Mouse (Mus musculus) G1E (cell line): ENCODE measurements around the gene Tmem242.

ENCODE experiments used
- CTCF ChIP-seq: IDR thresholded peaks from 2 replicates; pipeline ENCODE4 v1.5.1; 2012; ENCODE audit warnings: low read depth, low read length, inconsistent platforms, mixed read lengths
- GATA1 ChIP-seq: IDR thresholded peaks from 2 replicates; pipeline ENCODE4 v1.6.1; 2012; ENCODE audit warnings: borderline replicate concordance, low read length, inconsistent platforms, mixed read lengths
- GATA2 ChIP-seq: IDR thresholded peaks from 2 replicates; pipeline ENCODE4 v1.6.1; 2012; ENCODE audit warnings: low read depth, low read length, inconsistent platforms, borderline replicate concordance
- POLR2AphosphoS5 ChIP-seq: IDR thresholded peaks from 2 replicates; pipeline ENCODE4 v1.6.1; 2012; ENCODE audit warnings: low read depth, low read length, inconsistent platforms; ENCODE audit not compliant: insufficient replicate concordance
- TAL1 ChIP-seq: conservative IDR thresholded peaks from 2 replicates; pipeline ENCODE4 v1.6.1; 2012; ENCODE audit warnings: low read depth, low read length, inconsistent platforms, mixed read lengths

DNA sequence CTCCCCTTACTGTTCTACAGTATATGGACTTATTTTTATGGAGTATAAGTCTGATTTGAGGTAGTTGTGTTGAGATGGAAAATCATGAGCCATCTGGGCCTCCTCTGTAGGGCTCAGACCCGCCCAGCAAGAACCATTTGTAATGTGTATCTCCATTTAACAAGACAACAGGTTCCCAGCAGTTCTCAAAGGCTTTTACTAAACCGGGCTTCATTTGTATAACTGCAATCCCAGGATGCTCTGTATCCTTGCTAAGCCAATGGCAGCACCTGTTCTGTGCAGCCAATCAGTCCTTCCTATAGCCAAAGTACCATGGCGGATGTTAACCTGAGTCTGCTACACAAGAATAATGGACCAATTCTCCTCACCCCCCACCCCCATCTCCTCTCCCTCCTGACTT lies 23.5 kb downstream of the Tmem242 start:
- TF ChIP-seq CTCF (no peak), GATA2 (no peak), GATA1 (no peak), POLR2AphosphoS5 (no peak), TAL1 (no peak)
